Mouse (Mus musculus) bone marrow macrophage, adult 2 months (primary cell): ENCODE measurements around the gene Serpina3j. TPM values are rescaled to one million over a fixed set of nuclear protein-coding genes. Genes with fewer than 3 reads are reported as not detected.
"Not testable (repeated sequence)": the region's sequence is repeated elsewhere in the genome, so short reads cannot be mapped to it uniquely, and the experiment has no call there.

Experiments used
- H3K27ac ChIP-seq: 2 replicates; pipeline ENCODE4 v1.5.1; 2012; ENCODE audit warnings: low read depth, low read length; ENCODE audit not compliant: insufficient read depth
- H3K4me1 ChIP-seq: 2 replicates; pipeline ENCODE4 v1.6.1; 2012; ENCODE audit warnings: low read length; ENCODE audit not compliant: control insufficient read depth, insufficient read depth
- H3K4me3 ChIP-seq: 2 replicates; pipeline ENCODE4 v1.5.1; 2012; ENCODE audit warnings: mild to moderate bottlenecking, low read length, moderate library complexity; ENCODE audit not compliant: insufficient read depth
- CTCF ChIP-seq: IDR thresholded peaks from 2 replicates; pipeline ENCODE4 v1.5.1; 2012; ENCODE audit warnings: low read depth, mild to moderate bottlenecking, low read length, moderate library complexity
- POLR2A ChIP-seq: IDR thresholded peaks from 2 replicates; pipeline ENCODE4 v1.6.1; 2012; ENCODE audit warnings: mild to moderate bottlenecking, low read depth, low read length, borderline replicate concordance
- polyA plus RNA-seq: library from polyadenylated mRNA; stranded (reverse); fragments of >200 nt; gene quantifications from 2 replicates; pipeline ENCODE4 v1.2.4, GENCODE M21; 2012; ENCODE audit not compliant: missing spikeins, insufficient read depth, insufficient read length

Gene Serpina3j
- polyA plus RNA-seq, 1 experiment: not detected

DNA sequence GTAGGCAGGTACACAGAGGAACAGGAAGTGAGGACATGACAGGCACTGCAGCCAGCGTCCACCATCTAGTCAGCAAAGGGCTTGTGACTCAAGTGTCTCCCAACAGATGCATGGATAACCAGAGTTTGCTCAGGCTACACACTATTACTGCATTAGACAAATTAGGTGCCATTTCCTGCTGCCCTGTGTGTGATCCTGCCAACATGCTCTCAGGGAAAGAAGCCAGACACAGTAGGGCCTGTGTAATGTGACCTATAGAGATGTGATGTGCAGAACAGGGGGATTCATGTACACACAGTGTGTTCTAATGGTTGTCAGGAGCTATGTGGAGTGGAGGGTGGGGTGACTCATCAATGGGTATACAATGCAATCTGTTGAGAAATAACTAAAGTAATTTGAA lies 8.1 kb downstream of the Serpina3j start:
- Histone ChIP-seq H3K4me1 (no peaks in the 10 kb centered on the region), H3K27ac (no peak overlapping the region), H3K4me3 (no peak overlapping the region)
- TF ChIP-seq CTCF: no peak
- TF ChIP-seq POLR2A: no peak

DNA sequence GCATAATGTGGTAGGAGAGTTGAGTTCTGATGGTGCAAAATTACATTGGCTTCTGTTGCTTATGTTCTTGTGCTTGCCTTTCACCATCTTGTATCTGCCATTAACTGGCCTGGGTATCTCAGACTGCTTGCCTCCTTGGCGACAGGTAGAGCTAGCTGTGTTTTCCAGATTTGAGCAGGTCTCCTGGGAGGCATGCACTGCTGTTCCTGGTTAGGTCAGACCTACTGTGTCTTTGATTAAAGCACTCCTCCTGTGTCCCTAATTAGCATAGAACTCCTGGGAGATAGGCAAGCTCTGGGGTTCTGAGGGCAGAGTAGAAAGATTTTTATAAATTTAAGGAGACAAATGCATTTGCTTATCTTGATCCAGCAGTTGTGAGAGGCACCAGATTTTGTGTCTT lies 17.3 kb downstream of the Serpina3j start:
- Histone ChIP-seq H3K27ac (no peak overlapping the region), H3K4me1 (no peaks in the 10 kb centered on the region), H3K4me3 (no peak overlapping the region)
- TF ChIP-seq CTCF: no peak
- no peak for TF ChIP-seq POLR2A

DNA sequence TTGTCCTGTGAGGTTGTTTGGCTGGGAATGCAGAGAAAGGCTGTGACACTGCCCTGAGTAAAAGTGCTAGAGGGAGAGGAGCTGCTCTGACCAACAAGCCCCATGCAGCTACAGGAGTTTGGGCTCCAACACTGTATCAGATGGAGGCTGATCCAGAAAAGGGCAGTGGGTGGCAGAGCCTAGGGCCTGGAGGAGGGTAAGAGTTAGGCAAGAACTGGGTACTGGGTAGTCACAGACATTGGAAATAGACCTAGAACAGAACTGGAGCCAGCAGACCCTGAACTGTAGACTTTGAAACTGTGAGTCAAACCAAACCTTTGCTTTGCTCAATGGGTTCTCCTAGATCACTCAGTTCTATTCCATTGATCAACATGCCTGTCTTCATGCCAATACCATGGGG lies 22.5 kb downstream of the Serpina3j start:
- not testable (repeated sequence) for H3K4me1 ChIP-seq, H3K4me3 ChIP-seq, H3K27ac ChIP-seq

DNA sequence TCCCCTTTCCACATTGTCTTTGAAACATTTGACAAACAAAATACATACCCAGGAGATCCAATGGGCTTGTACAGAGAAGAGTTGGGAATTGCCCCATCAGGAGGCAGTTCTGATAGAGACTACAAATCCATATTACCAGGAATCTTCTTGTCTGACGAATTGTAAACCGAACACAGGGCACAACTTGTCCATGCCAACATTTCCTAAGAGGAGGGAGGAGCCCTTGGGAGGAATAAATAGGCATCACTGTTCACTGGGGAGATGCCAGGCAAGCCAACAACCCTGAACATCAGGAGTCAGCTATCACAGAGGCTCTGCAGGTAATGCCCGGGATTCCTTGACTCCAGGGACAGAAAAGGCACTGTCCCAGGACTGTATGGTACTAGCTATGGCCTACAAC lies 23.9 kb downstream of the Serpina3j start, which contains the start of the genes Serpina3k and Serpina3m:
Gene Serpina3k, plus strand, starts transcription at position 261 of the 400 bp plus-strand sequence.
Gene Serpina3m, plus strand, starts transcription at position 261 of the 400 bp plus-strand sequence.
- not testable (repeated sequence) for H3K4me3 ChIP-seq, H3K4me1 ChIP-seq, H3K27ac ChIP-seq

DNA sequence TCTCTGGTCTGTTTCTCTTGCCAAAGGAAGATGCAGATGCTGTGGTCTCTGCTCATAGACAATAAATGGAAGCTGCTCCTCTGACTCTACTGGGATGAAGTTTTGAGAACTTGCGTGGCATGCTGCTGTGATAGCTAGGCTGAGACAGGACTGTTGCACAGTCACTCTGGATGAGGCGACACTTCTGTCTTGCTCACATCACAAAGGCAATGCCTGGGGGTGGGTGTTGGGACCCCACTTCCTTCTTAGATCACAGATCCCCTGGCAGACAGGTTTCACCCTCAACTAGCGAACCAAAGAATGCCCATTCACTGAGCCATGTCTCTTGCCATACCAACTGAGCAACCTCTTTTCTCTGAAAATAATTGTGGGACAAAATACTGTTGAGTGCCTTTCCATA lies 24.4 kb downstream of the Serpina3j start:
- TF ChIP-seq CTCF (no peak), POLR2A (no peak)
- no peaks in the 10 kb centered on the region for H3K4me1 ChIP-seq
- H3K4me3 ChIP-seq: no peak overlapping the region
- no peak overlapping the region for H3K27ac ChIP-seq

DNA sequence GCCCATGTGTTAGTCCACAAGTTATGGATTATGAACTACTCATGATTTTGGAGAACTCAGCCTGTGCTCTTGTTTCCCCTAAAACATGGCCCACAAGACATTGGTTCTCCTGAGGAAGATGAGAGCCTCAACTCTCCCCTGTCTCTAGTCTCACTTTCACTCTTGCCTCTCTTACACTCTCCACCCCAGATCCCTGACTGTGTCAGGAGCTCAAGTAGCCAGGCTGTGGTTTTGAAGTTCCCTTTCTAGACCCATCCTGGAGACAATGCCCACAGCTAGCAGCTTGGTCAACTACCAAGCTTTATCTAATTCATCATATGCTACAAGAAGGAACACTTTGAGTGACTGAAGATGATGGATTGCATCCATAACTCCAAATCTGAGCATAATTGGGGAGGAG lies 28.1 kb downstream of the Serpina3j start:
- H3K4me1 ChIP-seq, H3K4me3 ChIP-seq, H3K27ac ChIP-seq: not testable (repeated sequence)

DNA sequence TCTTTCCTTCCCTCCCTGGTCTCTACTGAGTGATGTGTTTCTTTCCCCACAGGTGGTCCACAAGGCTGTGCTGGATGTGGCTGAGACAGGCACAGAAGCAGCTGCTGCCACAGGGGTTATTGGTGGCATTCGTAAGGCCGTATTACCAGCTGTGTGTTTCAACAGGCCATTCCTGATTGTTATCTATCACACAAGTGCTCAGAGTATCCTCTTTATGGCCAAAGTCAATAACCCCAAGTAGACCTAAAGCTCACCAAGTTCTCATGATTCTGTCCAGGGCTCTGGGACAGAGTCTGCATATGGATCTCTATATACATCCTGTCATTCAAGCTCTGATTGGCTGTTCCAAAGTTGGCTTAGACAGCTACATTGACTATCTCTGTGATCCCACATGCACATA lies 30.8 kb downstream of the Serpina3j start:
- H3K4me3 ChIP-seq: no peak overlapping the region
- TF ChIP-seq CTCF (no peak), POLR2A (no peak)
- H3K4me1 ChIP-seq: no peaks in the 10 kb centered on the region
- H3K27ac ChIP-seq: no peak overlapping the region

DNA sequence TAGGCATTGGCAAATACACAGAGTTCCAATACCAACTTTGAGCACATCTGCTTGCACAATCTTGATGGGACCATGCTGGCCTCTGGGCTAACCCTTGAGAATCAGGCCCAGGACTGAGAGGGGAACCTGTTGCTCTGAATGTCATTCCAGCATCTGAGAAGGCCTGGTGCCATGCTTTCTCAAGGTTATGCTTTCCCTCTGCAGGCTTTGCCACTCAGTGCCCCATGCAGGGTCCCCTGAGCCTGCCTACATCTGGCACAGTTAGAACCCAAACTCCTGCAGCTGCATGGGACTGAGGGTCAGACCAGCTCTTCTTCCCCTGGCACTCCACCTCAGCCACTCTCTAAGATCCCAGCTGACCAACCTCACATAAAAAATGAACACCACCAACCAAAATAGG lies 31.4 kb downstream of the Serpina3j start:
- no peaks in the 10 kb centered on the region for H3K4me1 ChIP-seq
- TF ChIP-seq POLR2A (no peak), CTCF (no peak)

DNA sequence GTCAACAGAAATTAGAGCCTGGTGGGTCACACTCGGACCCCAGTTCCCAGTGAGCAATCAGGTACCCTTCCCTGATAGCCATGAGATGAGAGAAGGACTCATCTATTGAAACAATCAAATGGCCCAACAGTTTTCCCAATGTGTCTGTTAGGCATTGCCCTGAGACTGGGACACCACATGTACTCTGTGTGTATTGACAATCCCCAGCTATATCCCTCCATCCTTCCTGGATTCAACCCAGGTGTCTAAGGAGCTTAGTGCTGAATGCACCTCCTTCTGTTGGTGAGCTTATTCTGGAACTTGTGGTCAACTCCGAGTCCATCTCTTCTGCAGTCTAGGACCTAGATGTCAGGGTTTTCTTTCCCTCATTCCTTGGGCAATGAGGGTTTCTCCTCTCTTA lies 32.7 kb downstream of the Serpina3j start:
- TF ChIP-seq POLR2A: no peak
- no peak for TF ChIP-seq CTCF

More for the DNA sequence above, 31.4 kb downstream of the Serpina3j start:
- no peak overlapping the region for H3K27ac ChIP-seq
- H3K4me3 ChIP-seq: no peak overlapping the region

DNA sequence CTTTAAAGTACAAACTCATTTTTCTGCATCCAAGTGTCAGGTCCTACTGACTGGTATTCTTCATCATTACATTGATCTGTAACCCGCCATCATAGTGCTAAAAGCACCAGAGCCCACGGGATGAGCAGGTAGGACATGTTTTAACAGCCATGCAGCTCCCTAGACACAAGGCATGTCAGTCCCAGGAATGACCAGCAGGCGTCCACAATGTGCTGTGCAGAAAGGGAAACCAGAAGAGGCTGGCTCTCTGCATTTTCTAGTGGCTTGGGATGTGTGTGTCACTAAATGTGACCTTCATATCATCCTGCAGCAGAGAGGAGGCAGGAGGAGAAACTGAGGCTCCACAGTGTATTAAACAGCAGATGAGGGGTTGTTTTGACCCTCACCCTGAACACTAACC lies 37.5 kb downstream of the Serpina3j start:
- H3K27ac ChIP-seq, H3K4me1 ChIP-seq, H3K4me3 ChIP-seq: not testable (repeated sequence)

More for the DNA sequence above, 32.7 kb downstream of the Serpina3j start:
- Histone ChIP-seq H3K4me3 (no peak overlapping the region), H3K4me1 (no peaks in the 10 kb centered on the region), H3K27ac (no peak overlapping the region)

DNA sequence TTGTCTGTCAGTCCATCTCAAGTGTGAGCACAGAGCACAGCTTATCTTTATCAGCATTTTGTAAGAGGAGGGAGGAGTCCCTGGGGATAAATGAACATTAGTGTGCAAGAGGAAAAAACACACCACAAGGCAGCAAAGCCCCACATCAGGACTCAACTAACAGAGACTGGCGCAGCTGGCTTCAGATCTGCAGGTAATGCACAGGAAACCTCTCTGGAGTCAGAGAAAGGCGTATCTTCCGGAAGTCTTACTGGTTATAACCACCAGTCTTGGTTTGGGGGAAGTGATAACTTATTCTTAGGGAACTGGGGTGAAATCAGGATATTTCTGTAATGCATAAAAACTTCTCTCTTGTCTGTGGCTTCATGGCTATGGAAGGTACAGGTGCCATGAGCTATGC lies 41.7 kb downstream of the Serpina3j start:
- Histone ChIP-seq H3K27ac (no peak overlapping the region), H3K4me3 (no peak overlapping the region), H3K4me1 (no peaks in the 10 kb centered on the region)
- no peak for TF ChIP-seq CTCF
- no peak for TF ChIP-seq POLR2A

DNA sequence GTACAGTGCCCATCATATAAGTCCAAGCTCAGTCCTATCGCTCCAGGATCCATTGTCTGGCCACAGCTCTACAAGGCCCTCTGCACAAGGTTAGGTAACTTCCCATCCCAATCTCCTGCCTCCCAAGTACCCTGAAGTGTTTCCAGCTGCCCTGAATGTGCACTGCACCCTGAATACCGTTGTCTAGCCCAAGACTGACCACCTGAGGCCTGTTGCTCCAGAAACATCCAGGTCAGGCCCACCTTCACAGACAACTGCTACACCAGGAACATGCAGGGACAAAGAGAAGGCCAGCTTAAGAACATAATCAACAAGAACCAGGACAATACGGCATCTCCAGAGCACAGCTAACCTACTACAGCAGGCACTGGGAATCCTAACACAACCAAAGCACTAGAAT lies 55.6 kb downstream of the Serpina3j start:
- H3K27ac ChIP-seq: no peak overlapping the region
- no peak for TF ChIP-seq POLR2A
- no peak for TF ChIP-seq CTCF
- no peak overlapping the region for H3K4me3 ChIP-seq
- H3K4me1 ChIP-seq: no peaks in the 10 kb centered on the region

Other genes with a start within 250 kb of the Serpina3j start
- not detected in 2 replicates for gene Serpina5, start 213.4 kb upstream of the Serpina3j start, polyA plus RNA-seq
- gene Serpina3a, start 201.8 kb upstream of the Serpina3j start, polyA plus RNA-seq: not detected in 2 replicates
- gene Serpina3b, start 186.6 kb upstream of the Serpina3j start, polyA plus RNA-seq: not detected in 2 replicates
- not detected in 2 replicates for gene Serpina3c, start 160.7 kb upstream of the Serpina3j start, polyA plus RNA-seq
- not detected in 2 replicates for gene Serpina3f, start 100.0 kb upstream of the Serpina3j start, polyA plus RNA-seq
- 0.66 and 0.75 TPM in 2 replicates for gene Serpina3g, start 78.3 kb upstream of the Serpina3j start, polyA plus RNA-seq
- not detected in 2 replicates for gene Serpina3i, start 51.4 kb upstream of the Serpina3j start, polyA plus RNA-seq
- not detected in 2 replicates for gene Serpina3k, start 23.9 kb downstream of the Serpina3j start, polyA plus RNA-seq
- not detected in 2 replicates for gene Serpina3m, start 23.9 kb downstream of the Serpina3j start, polyA plus RNA-seq
- gene Serpina3n, start 92.2 kb downstream of the Serpina3j start, polyA plus RNA-seq: not detected in 2 replicates
- gene Gsc, start 158.8 kb downstream of the Serpina3j start, polyA plus RNA-seq: not detected in 2 replicates